Comparison of ENCODE assay signal across 8 mouse cellular contexts in the genomic region with DNA sequence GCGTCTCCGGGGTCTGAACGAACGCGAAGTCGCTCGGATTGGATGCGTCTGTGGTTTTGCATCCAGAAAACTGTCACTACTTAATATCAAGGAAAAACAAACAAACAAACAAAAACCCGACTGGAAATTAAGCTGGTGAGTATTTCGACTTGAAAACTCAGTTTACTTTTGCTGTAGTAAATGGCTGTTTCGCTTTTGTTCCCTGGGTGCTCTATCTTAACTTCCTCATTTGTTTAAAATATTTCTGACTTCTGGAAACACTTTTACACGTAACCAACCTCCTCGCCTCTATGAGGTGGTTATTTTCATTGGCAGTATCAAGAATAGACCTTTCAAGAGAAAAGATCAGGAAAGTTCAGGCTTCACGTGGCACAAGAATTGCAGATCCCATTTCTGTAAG. TPM values are rescaled to one million over a fixed set of nuclear protein-coding genes. Genes with fewer than 3 reads are reported as not detected.
DNase-seq lines count a peak whose midpoint lies in the region; ATAC-seq and TF ChIP-seq lines count a peak whose summit lies in the region.

No protein-coding gene starts in this region.

- no peak for DNase-seq in left cerebral cortex, adult 2 months (ENCODE audit: extremely low spot score in 1 of 2, low spot score in 2 of 2)
- no peak for DNase-seq in left cerebral cortex, adult 8-10 months (ENCODE audit: low spot score in 2 of 2)
- DNase-seq in embryonic facial prominence, embryonic 11.5 days (ENCODE audit: low spot score), result no peak
- no peak for DNase-seq in cerebellum, adult 11 months
- DNase-seq in left cerebral cortex, adult 18-20 months (ENCODE audit: low spot score in 2 of 2), result no peak
- no peak for DNase-seq in thymus, postnatal 4 days

- H3K27me3 ChIP-seq in embryonic facial prominence, embryonic 11.5 days (ENCODE audit: control insufficient read depth, insufficient read depth, low read length), result no peaks in the 10 kb centered on the region
- no peaks in the 10 kb centered on the region for H3K27me3 ChIP-seq in intestine, embryonic 16.5 days (replicated peaks; ENCODE audit: control insufficient read depth, insufficient read depth, low read length)
- H3K27me3 ChIP-seq in neural tube, embryonic 13.5 days, result no peaks in the 10 kb centered on the region

- H3K4me2 ChIP-seq in embryonic facial prominence, embryonic 11.5 days (ENCODE audit: low read depth, low read length), result peak overlapping the region; percentile 53
- peak overlapping the region; percentile 72 for H3K4me2 ChIP-seq in intestine, embryonic 16.5 days (ENCODE audit: low read depth, low read length)
- peak overlapping the region; percentile 76 for H3K4me2 ChIP-seq in neural tube, embryonic 13.5 days

- 7% methylated on average over 14 of the region's 14 CpGs for WGBS in embryonic facial prominence, embryonic 11.5 days
- WGBS in intestine, embryonic 16.5 days, result 3% methylated on average over 14 of the region's 14 CpGs
- 10% methylated on average over 14 of the region's 14 CpGs for WGBS in neural tube, embryonic 13.5 days

- H3K9ac ChIP-seq in embryonic facial prominence, embryonic 11.5 days (replicated peaks; ENCODE audit: low read length), result peak overlapping the region; percentile 95
- H3K9ac ChIP-seq in intestine, embryonic 16.5 days (ENCODE audit: low read depth, low read length), result peak overlapping the region; percentile 80
- peak overlapping the region; percentile 90 for H3K9ac ChIP-seq in neural tube, embryonic 13.5 days

- no peak for TF ChIP-seq CTCF in left cerebral cortex, adult 2 months (IDR thresholded peaks at IDR 0.05)

- peak overlapping the region; percentile 90 for H3K4me3 ChIP-seq in left cerebral cortex, adult 2 months
- H3K4me3 ChIP-seq in embryonic facial prominence, embryonic 11.5 days (ENCODE audit: low read depth, low read length), result peak overlapping the region; percentile 93
- H3K4me3 ChIP-seq in intestine, embryonic 16.5 days (ENCODE audit: low read length), result peak overlapping the region; percentile 97
- peak overlapping the region; percentile 88 for H3K4me3 ChIP-seq in neural tube, embryonic 13.5 days

- H3K9me3 ChIP-seq in embryonic facial prominence, embryonic 11.5 days (replicated peaks; ENCODE audit: control insufficient read depth, low read length), result no peaks in the 10 kb centered on the region
- H3K9me3 ChIP-seq in intestine, embryonic 16.5 days (ENCODE audit: control insufficient read depth, low read length), result no peaks in the 10 kb centered on the region
- H3K9me3 ChIP-seq in neural tube, embryonic 13.5 days, result no peaks in the 10 kb centered on the region

- intact Hi-C loops in left cerebral cortex, adult 2 months (cut with DNase I), result loop anchor here (2.0 kb wide), 1 partner anchor 82 kb away; a partner anchor contains a TSS

- peaks cover 8% of the 10 kb centered on the region for H3K36me3 ChIP-seq in embryonic facial prominence, embryonic 11.5 days (replicated peaks; ENCODE audit: control insufficient read depth, insufficient read depth, low read depth, low read length)
- H3K36me3 ChIP-seq in intestine, embryonic 16.5 days (ENCODE audit: control insufficient read depth, insufficient read depth, low read length), result peaks cover 8% of the 10 kb centered on the region; the same call in 1 of the 2 replicates
- peaks cover 24% of the 10 kb centered on the region for H3K36me3 ChIP-seq in neural tube, embryonic 13.5 days

- H3K27ac ChIP-seq in left cerebral cortex, adult 2 months, result 0 out of 2 replicates have a peak overlapping the region, but pooled peaks have one; percentile 20
- H3K27ac ChIP-seq in embryonic facial prominence, embryonic 11.5 days (replicated peaks; ENCODE audit: low read depth, low read length), result 0 out of 2 replicates have a peak overlapping the region, but pooled peaks have one; percentile 93
- peak overlapping the region; percentile 92 for H3K27ac ChIP-seq in intestine, embryonic 16.5 days (ENCODE audit: low read length)
- peak overlapping the region; percentile 96 for H3K27ac ChIP-seq in neural tube, embryonic 13.5 days (replicated peaks)

- no peak for ATAC-seq in embryonic facial prominence, embryonic 11.5 days (replicated peaks; ENCODE audit: insufficient number of reproducible peaks, low FRiP score, low TSS enrichment, low read depth)
- ATAC-seq in intestine, embryonic 16.5 days, result no peak
- no peak for ATAC-seq in neural tube, embryonic 13.5 days (ENCODE audit: low read depth)

- H3K4me1 ChIP-seq in embryonic facial prominence, embryonic 11.5 days (ENCODE audit: control insufficient read depth, insufficient read depth, low read length), result no peaks in the 10 kb centered on the region
- H3K4me1 ChIP-seq in intestine, embryonic 16.5 days (ENCODE audit: control insufficient read depth, insufficient read depth, low read length), result peaks cover 12% of the 10 kb centered on the region
- peaks cover 32% of the 10 kb centered on the region for H3K4me1 ChIP-seq in neural tube, embryonic 13.5 days (replicated peaks)

RNA-seq across cellular contexts. Expression of a gene that starts 1.1 kb away (rescaled TPM):
- 10 to 100 TPM; 55.6 to 60.0 TPM for total RNA-seq in left cerebral cortex, adult 2 months (2021)
- 10 to 100 TPM; 53.3 to 63.1 (median 59.0) TPM for total RNA-seq in left cerebral cortex, adult 8-10 months (2022)
- polyA plus RNA-seq in embryonic facial prominence, embryonic 11.5 days (2014; fragmentation: Nextera tagmentation; extraction: Ambion mirVana), result 125 and 145 TPM in 2 replicates
- 47.2 and 48.7 TPM in 2 replicates for polyA plus RNA-seq in intestine, embryonic 16.5 days (2015; fragmentation: Nextera tagmentation; extraction: Ambion mirVana)
- 65.3 and 74.1 TPM in 2 replicates for polyA plus RNA-seq in neural tube, embryonic 13.5 days (2015; fragmentation: Nextera tagmentation; extraction: Ambion mirVana)
- total RNA-seq in left cerebral cortex, adult 18-20 months (2021), result 10 to 100 TPM; 59.0 to 62.7 TPM

RNA-seq across cellular contexts. Expression of a gene that starts 1.4 kb away (rescaled TPM):
- 10 to 100 TPM; 16.8 to 17.7 TPM for total RNA-seq in left cerebral cortex, adult 2 months (2021)
- total RNA-seq in left cerebral cortex, adult 8-10 months (2022), result 10 to 100 TPM; 16.9 to 20.5 (median 18.3) TPM
- 8.2 and 9.6 TPM in 2 replicates for polyA plus RNA-seq in embryonic facial prominence, embryonic 11.5 days (2014; fragmentation: Nextera tagmentation; extraction: Ambion mirVana)
- 3.7 and 4.0 TPM in 2 replicates for polyA plus RNA-seq in intestine, embryonic 16.5 days (2015; fragmentation: Nextera tagmentation; extraction: Ambion mirVana)
- polyA plus RNA-seq in neural tube, embryonic 13.5 days (2015; fragmentation: Nextera tagmentation; extraction: Ambion mirVana), result 5.7 and 7.4 TPM in 2 replicates
- 10 to 100 TPM; 17.1 to 17.7 TPM for total RNA-seq in left cerebral cortex, adult 18-20 months (2021)

Comparison
In these comparisons a context has a peak if more than half of its experiments do, and no peak if none do; other contexts are left out.
1. H3K27ac ChIP-seq: peak in every context shown above with its lines; median percentile 96 in neural tube, embryonic 13.5 days; 93 in embryonic facial prominence, embryonic 11.5 days; 92 in intestine, embryonic 16.5 days; 20 in left cerebral cortex, adult 2 months.